Mouse (Mus musculus): ENCODE measurements at regions not wholly inside any gene's neighbourhood (a gene's known extent, or its start where the extent isn't known, plus 50 kb on each side); places are given as distances from the start of the nearest gene placed in this dataset.

DNA sequence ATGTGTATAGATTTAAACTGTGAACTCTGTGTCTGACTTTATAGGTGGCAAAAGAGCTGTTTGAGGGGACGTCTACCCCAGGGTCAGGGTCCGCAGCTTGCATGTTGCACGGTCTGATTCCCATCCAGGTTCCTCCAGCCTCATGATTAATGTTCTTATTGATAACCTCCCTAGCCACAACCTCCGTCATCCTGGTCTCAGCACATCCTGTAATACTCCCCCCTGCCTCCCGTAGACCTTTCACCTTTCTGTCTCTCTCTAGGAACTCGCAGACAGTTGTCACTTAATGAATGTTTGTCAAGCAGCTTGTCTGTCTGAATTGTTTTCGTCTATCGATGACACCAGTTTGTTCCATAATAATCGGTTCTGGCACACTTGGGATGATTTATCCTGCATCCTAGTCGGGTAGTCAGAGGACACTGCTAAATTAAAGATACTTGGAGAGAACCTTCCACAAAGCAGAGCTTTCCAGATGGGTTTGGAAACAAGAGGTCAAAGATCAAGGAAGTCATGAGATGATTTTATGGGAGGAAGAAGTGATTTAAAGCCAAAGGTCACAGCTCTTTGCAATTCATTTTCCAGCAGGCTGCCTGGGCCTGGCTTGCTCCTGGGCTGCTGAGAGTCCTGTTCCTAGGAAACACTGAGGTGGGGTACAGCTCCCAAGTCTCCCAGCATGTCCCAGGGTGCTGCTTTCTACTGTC is 435.9 kb downstream of the Prdm2 start:
- TF ChIP-seq CTCF (IDR thresholded peaks at IDR 0.05; ENCODE audit: control insufficient read depth, insufficient read depth, low read length) (no peak), POLR2A (IDR thresholded peaks at IDR 0.05; ENCODE audit: borderline replicate concordance, control insufficient read depth, low read depth, low read length) (no peak)
- WGBS: 67% methylated on average over 10 of the region's 10 CpGs

DNA sequence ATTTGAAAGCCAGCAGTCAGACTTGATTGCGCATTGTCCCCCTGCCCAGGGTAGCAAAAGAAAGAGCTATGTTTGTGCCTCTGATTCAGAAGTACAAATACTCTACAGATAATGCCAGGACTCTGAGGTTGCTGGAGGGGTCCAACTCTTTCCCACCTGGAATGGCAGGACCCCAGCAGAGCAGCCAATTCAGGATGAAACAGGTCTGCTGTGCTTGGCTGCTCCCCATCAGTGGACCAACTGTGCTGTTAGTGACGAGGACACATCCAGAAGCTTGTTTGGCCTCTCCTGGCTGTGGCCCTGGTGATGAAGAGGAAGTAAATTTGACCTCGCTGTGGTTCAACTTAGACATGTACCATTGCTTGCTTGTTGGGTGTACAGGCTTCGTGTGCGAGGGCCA is 437.8 kb downstream of the Prdm2 start:
- no peak overlapping the region for H3K4me3 ChIP-seq (replicated peaks; ENCODE audit: control insufficient read depth, low read depth, low read length)
- H3K27ac ChIP-seq (ENCODE audit: control insufficient read depth, insufficient read depth, low read depth, low read length, poor library complexity): no peak overlapping the region
- TF ChIP-seq CTCF (IDR thresholded peaks at IDR 0.05; ENCODE audit: control insufficient read depth, insufficient read depth, low read length): no peak
- TF ChIP-seq POLR2A (IDR thresholded peaks at IDR 0.05; ENCODE audit: borderline replicate concordance, control insufficient read depth, low read depth, low read length): no peak
- WGBS: 68% methylated on average over 5 of the region's 5 CpGs
- H3K4me1 ChIP-seq (ENCODE audit: control insufficient read depth, insufficient read depth, low read length): no peaks in the 10 kb centered on the region

More for the DNA sequence above, 435.9 kb downstream of the Prdm2 start:
- Histone ChIP-seq H3K27ac (ENCODE audit: control insufficient read depth, insufficient read depth, low read depth, low read length, poor library complexity) (no peak overlapping the region), H3K4me1 (ENCODE audit: control insufficient read depth, insufficient read depth, low read length) (no peaks in the 10 kb centered on the region), H3K4me3 (replicated peaks; ENCODE audit: control insufficient read depth, low read depth, low read length) (no peak overlapping the region)

DNA sequence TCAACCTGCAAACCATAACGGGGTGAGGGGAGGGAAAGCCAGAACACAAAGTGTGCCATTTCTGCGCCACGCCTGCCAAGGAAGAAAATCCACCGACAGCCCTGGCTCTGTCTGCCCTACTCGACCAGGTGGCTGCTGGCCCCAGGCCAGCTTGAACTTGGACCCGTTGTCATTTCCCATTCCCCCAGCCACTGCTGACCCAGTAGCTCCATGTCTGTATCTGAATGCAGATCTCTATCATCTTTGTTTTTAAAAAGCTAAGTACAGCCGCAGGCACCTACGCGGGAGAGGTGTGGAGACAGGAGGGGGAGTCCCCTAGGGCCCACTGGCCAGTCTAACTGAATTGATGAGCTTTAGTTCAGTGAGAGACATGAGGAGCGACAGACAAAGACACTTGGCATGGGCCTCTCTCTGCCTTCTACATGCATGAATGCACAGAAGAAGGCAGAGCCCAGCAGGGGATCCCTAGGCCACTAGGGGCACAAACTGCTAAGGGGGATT is 439.1 kb downstream of the Prdm2 start:
- Histone ChIP-seq H3K4me1 (ENCODE audit: control insufficient read depth, insufficient read depth, low read length) (no peaks in the 10 kb centered on the region), H3K4me3 (replicated peaks; ENCODE audit: control insufficient read depth, low read depth, low read length) (no peak overlapping the region), H3K27ac (ENCODE audit: control insufficient read depth, insufficient read depth, low read depth, low read length, poor library complexity) (no peak overlapping the region)
- TF ChIP-seq CTCF (IDR thresholded peaks at IDR 0.05; ENCODE audit: control insufficient read depth, insufficient read depth, low read length) (no peak), POLR2A (IDR thresholded peaks at IDR 0.05; ENCODE audit: borderline replicate concordance, control insufficient read depth, low read depth, low read length) (no peak)
- 52% methylated on average over 10 of the region's 10 CpGs for WGBS

DNA sequence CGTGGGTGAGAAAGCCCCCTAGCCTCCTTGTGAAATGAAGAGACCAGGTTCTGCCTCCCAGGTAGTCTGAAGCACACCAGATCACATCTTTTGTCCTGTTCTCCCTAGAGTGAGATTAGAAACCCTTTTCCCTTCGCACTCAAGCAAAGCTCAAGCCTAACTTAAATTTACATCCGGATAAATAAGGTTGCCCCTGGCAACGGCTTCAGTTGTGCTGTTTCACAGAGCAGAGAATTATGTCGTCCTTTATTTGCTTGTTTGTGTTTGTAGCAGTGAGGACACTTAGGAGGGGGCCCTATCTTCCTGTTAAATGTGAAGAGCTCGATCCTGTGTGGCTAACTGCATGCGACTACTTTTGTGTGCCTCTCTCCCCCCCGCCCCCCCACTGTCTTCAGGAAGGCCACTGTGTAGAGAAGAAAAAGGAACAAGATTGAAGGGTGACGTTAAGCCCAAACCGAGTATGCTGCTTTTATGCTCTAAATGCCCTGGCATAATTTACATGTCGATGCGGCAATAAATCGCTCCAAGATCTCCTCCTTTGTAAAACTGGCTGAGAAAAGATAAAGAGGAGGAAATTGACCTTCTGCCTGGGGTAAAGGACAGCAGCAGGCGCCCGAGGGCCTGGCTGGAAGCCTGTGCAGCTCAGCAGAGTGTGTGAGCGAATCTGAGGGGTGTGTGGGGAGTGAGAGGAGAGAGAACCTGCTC is 439.9 kb downstream of the Prdm2 start:
- 8% methylated on average over 16 of the region's 16 CpGs for WGBS
- TF ChIP-seq CTCF (IDR thresholded peaks at IDR 0.05; ENCODE audit: control insufficient read depth, insufficient read depth, low read length) (no peak), POLR2A (IDR thresholded peaks at IDR 0.05; ENCODE audit: borderline replicate concordance, control insufficient read depth, low read depth, low read length) (no peak)
- no peaks in the 10 kb centered on the region for H3K4me1 ChIP-seq (ENCODE audit: control insufficient read depth, insufficient read depth, low read length)
- no peak overlapping the region for H3K27ac ChIP-seq (ENCODE audit: control insufficient read depth, insufficient read depth, low read depth, low read length, poor library complexity)
- H3K4me3 ChIP-seq (replicated peaks; ENCODE audit: control insufficient read depth, low read depth, low read length): no peak overlapping the region

DNA sequence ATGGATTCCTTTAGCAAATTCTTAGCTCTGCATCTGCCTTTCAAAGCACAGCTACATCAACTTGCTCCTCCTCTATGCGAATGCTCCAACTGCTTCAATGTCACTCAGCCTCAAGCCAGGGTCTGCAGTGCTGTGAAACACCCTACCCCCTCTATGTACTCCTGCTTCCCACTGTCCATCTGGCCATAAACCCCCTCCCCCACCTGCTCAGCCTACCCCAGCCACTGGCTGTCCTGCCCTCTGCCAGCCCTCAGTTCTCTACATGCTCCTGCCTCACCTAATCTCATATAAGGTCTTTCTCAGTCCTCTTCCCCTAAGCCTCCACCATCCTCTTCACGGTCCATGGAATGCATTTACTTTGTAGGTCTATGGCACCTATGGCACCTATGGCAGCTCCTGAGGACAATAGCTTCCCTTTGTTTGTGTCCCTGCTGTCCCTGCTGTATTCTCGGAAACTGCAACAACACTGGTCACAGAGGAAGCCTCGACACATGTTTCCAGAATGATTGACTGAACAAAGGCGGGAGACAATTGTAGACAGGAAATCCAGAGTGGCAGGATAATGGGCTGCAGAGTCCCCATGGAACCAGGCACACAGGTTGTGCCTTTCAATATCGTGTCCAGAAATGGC is 441.2 kb downstream of the Prdm2 start:
- H3K27ac ChIP-seq (ENCODE audit: control insufficient read depth, insufficient read depth, low read depth, low read length, poor library complexity): no peak overlapping the region
- TF ChIP-seq CTCF (IDR thresholded peaks at IDR 0.05; ENCODE audit: control insufficient read depth, insufficient read depth, low read length) (no peak), POLR2A (IDR thresholded peaks at IDR 0.05; ENCODE audit: borderline replicate concordance, control insufficient read depth, low read depth, low read length) (no peak)

DNA sequence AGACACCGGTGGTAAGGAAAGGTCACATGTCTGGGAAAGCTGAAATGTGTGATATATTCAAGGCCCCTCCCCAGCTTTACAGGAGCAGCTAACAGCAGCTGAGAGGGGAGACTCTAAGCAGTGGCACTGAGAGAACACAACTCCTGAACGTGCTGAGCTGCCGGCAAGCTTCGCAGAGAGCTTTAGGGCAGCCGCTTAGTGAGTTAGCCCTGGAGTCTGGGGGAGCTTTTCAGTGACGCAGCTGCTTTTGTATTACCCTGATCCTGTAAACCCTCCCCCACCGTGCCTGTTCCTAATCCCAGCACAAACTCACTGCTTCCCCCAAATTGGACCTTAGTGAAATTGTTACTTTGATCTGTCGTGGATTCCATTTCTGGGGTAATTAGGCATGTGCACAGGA is 442.6 kb downstream of the Prdm2 start:
- Histone ChIP-seq H3K4me3 (replicated peaks; ENCODE audit: control insufficient read depth, low read depth, low read length) (no peak overlapping the region), H3K4me1 (ENCODE audit: control insufficient read depth, insufficient read depth, low read length) (no peaks in the 10 kb centered on the region), H3K27ac (ENCODE audit: control insufficient read depth, insufficient read depth, low read depth, low read length, poor library complexity) (no peak overlapping the region)
- TF ChIP-seq POLR2A (IDR thresholded peaks at IDR 0.05; ENCODE audit: borderline replicate concordance, control insufficient read depth, low read depth, low read length) (no peak), CTCF (IDR thresholded peaks at IDR 0.05; ENCODE audit: control insufficient read depth, insufficient read depth, low read length) (no peak)
- WGBS: 50% methylated on average over 8 of the region's 8 CpGs

More for the DNA sequence above, 441.2 kb downstream of the Prdm2 start:
- WGBS: 46% methylated on average over 6 of the region's 6 CpGs
- Histone ChIP-seq H3K4me3 (replicated peaks; ENCODE audit: control insufficient read depth, low read depth, low read length) (no peak overlapping the region), H3K4me1 (ENCODE audit: control insufficient read depth, insufficient read depth, low read length) (no peaks in the 10 kb centered on the region)

DNA sequence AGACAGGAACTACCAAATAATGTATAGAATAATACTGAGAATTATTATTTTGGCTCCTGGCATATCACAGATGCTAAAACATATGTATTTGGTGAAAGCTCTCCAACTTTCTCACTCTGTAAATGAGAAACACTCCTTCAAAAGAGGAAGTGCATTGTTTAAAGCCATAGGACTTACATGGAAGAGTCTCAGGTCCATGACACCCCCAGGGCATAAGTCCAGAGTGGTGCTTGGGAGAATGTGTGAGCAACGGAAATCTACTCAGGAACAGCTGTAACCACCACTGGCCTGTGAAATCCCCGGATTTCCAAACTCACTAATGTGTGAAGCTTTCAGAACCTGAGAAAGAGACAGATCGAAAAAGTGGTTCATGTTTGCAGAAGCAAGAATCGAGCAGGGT is 445.1 kb downstream of the Prdm2 start:
- Histone ChIP-seq H3K4me3 (replicated peaks; ENCODE audit: control insufficient read depth, low read depth, low read length) (no peak overlapping the region), H3K27ac (ENCODE audit: control insufficient read depth, insufficient read depth, low read depth, low read length, poor library complexity) (no peak overlapping the region), H3K4me1 (ENCODE audit: control insufficient read depth, insufficient read depth, low read length) (no peaks in the 10 kb centered on the region)
- 46% methylated on average over 4 of the region's 4 CpGs for WGBS
- TF ChIP-seq POLR2A (IDR thresholded peaks at IDR 0.05; ENCODE audit: borderline replicate concordance, control insufficient read depth, low read depth, low read length): no peak

DNA sequence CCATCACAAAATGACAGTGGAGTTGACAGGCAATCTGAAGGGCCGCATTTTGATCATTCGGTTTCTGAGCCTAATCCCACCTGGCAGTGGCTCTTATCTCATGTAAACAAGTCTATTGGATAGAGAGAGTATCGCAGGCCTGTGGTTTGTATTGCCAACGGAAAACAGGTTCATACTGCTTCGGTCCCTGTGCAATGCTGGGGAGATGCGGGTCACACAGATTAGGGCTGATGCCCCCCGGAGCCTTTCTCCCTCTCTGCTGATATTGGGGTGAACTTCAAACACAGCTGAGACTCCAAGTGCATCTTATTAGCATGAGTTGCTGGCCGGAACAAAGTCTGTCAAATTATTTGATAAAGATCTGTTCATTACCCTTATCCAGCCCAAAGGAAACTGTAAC is 451.2 kb downstream of the Prdm2 start:
- Histone ChIP-seq H3K4me3 (replicated peaks; ENCODE audit: control insufficient read depth, low read depth, low read length) (no peak overlapping the region), H3K27ac (ENCODE audit: control insufficient read depth, insufficient read depth, low read depth, low read length, poor library complexity) (no peak overlapping the region), H3K4me1 (ENCODE audit: control insufficient read depth, insufficient read depth, low read length) (no peaks in the 10 kb centered on the region)
- 63% methylated on average over 8 of the region's 8 CpGs for WGBS
- no peak for TF ChIP-seq CTCF (IDR thresholded peaks at IDR 0.05; ENCODE audit: control insufficient read depth, insufficient read depth, low read length)
- no peak for TF ChIP-seq POLR2A (IDR thresholded peaks at IDR 0.05; ENCODE audit: borderline replicate concordance, control insufficient read depth, low read depth, low read length)
